Mouse (Mus musculus) embryonic facial prominence, embryonic 14.5 days (tissue): Measurements from ENCODE around the gene Oas1a. TPM values are rescaled to one million over a fixed set of nuclear protein-coding genes. Genes with fewer than 3 reads are reported as not detected.
"Not testable (repeated sequence)": the region's sequence is repeated elsewhere in the genome, so short reads cannot be mapped to it uniquely, and the experiment has no call there.

Source experiments
- ATAC-seq: fragments of 200-750 bp; cut with Nextera tagmentation; 2 replicates; pipeline ENCODE4 v1.8.0; 2017; ENCODE audit warnings: low read depth, moderate number of reproducible peaks, moderate TSS enrichment
- DNase-seq: peaks from one replicate; pipeline ENCODE4 v3.0.0-alpha.2; 2015; ENCODE audit warnings: low spot score
- H3K27ac ChIP-seq: fragments of 300-500 bp; sonication (generic); replicated peaks from 2 replicates; pipeline ENCODE4 v1.5.1; 2014; ENCODE audit warnings: low read depth, mild to moderate bottlenecking, low read length, moderate library complexity
- H3K27me3 ChIP-seq: fragments of 300-500 bp; sonication (generic); replicated peaks from 2 replicates; pipeline ENCODE4 v1.6.1; 2014; ENCODE audit warnings: low read length; ENCODE audit not compliant: control insufficient read depth, insufficient read depth
- H3K36me3 ChIP-seq: fragments of 300-500 bp; sonication (generic); 2 replicates; pipeline ENCODE4 v1.6.1; 2014; ENCODE audit warnings: low read length, mixed read lengths; ENCODE audit not compliant: control insufficient read depth, insufficient read depth
- H3K4me1 ChIP-seq: fragments of 300-500 bp; sonication (generic); 2 replicates; pipeline ENCODE4 v1.6.1; 2014; ENCODE audit warnings: antibody characterized with exemption, low read length; ENCODE audit not compliant: control insufficient read depth, insufficient read depth
- H3K4me2 ChIP-seq: fragments of 300-500 bp; sonication (generic); 2 replicates; pipeline ENCODE4 v1.6.1; 2014; ENCODE audit warnings: low read depth, mild to moderate bottlenecking, low read length, moderate library complexity, mixed read lengths
- H3K4me3 ChIP-seq: fragments of 300-500 bp; sonication (generic); 2 replicates; pipeline ENCODE4 v1.5.1; 2014; ENCODE audit warnings: low read depth, mild to moderate bottlenecking, low read length
- H3K9ac ChIP-seq: fragments of 300-500 bp; sonication (generic); 2 replicates; pipeline ENCODE4 v1.6.1; 2014; ENCODE audit warnings: low read depth, mild to moderate bottlenecking, low read length, moderate library complexity, mixed read lengths
- H3K9me3 ChIP-seq: fragments of 300-500 bp; sonication (generic); 2 replicates; pipeline ENCODE4 v1.6.1; 2016; ENCODE audit warnings: low read length; ENCODE audit not compliant: control insufficient read depth
- WGBS: fragments of 180-500 bp; shearing (Covaris S2); extraction: QIAGEN DNeasy Blood & Tissue Kit; methylation state at CpG from one replicate; pipeline ENCODE4 v1.1.7; 2014; 5-methylcytosine and 5-hydroxymethylcytosine counted together
- polyA plus RNA-seq: library from polyadenylated mRNA; unstranded; fragments of >200 nt; fragmentation: Nextera tagmentation; extraction: Ambion mirVana; gene quantifications from 2 replicates; pipeline ENCODE4 v1.2.1, GENCODE M21; 2014

The Oas1a gene
- polyA plus RNA-seq, 1 experiment from 2014 or later = 1.7 TPM

DNA sequence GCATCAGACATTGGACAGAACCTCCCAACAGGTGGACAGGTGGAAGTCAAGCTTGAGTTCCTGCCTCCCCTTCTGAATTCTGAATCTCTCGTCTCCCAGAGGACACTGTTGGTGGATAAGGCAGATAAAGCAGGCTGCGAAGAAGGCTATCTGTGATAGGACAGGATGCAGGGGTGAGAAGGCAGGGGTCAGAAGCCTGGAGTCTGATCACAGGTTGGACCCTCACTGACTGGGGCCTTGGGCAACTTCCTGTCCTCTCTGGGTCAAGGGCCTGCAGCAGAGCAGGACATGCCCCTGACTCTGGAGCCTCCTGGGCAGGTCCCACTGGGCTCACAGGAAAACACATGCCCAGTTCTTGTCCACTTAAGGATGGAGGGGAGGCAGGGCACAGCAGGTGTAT is 19.0 kb upstream of the Oas1a start:
- H3K9ac ChIP-seq, H3K9me3 ChIP-seq, DNase-seq, ATAC-seq, H3K4me2 ChIP-seq, H3K27ac ChIP-seq, H3K27me3 ChIP-seq, H3K4me1 ChIP-seq, H3K36me3 ChIP-seq, H3K4me3 ChIP-seq: not testable (repeated sequence)
- 82% methylated on average over 2 of the region's 2 CpGs for WGBS

DNA sequence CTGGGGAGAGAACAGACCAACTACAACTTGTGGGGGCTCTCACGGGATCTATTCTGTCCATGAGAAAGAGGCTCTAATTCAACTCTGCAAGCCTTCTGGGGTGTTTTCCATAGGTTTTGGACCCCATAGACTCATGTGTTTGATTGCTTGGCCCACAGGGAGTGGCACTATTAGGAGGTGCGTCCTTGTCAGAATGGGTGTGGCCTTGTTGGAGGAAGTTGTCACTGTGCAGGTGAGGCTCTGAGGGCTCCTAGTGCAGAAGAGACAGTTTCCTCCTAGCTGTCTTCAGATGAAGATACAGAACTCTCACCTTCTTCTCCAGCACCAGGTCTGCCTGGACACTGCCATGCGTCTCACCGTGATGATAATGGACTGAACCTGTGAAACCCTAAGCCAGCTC is 17.2 kb upstream of the Oas1a start:
- not testable (repeated sequence) for H3K4me1 ChIP-seq, H3K36me3 ChIP-seq, H3K4me2 ChIP-seq, H3K4me3 ChIP-seq, H3K27me3 ChIP-seq, H3K27ac ChIP-seq, DNase-seq, H3K9ac ChIP-seq, H3K9me3 ChIP-seq, ATAC-seq
- 86% methylated on average over 4 of the region's 4 CpGs for WGBS

DNA sequence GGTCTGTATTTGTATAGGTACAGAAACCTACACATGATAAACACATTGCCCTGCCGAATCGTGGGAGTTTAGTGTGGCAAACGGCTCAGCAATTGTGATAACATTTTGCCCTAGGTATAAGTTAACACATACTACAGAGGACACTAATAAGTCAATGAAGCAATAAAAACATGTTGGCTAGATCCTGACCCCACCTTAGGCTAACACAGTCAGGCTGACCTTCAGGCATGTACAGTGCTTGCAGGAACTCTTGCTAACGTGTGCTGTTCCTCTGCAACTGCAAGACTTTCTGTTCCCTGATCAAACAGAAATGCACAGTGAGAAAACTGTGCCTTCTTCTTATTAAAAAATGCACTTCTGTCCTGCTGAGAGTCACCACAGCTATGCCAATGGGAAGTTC is 16.6 kb upstream of the Oas1a start:
- no peak overlapping the region for H3K9ac ChIP-seq
- WGBS = 74% methylated on average over 4 of the region's 4 CpGs
- H3K9me3 ChIP-seq = no peaks in the 10 kb centered on the region
- no peaks in the 10 kb centered on the region for H3K4me1 ChIP-seq
- DNase-seq (no peak), ATAC-seq (no peak)
- H3K27me3 ChIP-seq = no peaks in the 10 kb centered on the region
- H3K27ac ChIP-seq = no peak overlapping the region
- no peak overlapping the region for H3K4me3 ChIP-seq
- no peaks in the 10 kb centered on the region for H3K36me3 ChIP-seq
- H3K4me2 ChIP-seq = no peak overlapping the region

DNA sequence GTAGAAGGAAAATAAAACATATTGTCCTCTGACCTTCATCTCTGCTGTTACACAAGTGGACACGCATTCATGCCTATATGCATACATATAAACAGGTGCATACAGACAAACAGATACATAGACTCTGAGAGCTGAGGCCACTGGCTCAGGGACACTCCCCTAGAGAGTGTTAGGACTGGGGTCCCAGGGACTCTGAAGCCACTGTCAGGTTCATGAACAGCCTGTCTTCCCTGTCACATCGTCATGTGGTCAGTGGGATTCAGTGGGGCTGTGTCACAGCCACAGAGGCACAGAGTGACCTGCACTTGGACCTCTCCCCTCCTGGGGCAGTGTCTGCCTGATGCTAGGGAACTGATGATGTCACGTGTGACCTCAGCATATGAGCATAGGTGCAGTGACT is 13.0 kb upstream of the Oas1a start:
- no peak overlapping the region for H3K4me2 ChIP-seq
- no peaks in the 10 kb centered on the region for H3K27me3 ChIP-seq
- no peak for DNase-seq
- no peak overlapping the region for H3K9ac ChIP-seq
- H3K9me3 ChIP-seq = no peaks in the 10 kb centered on the region
- no peak overlapping the region for H3K4me3 ChIP-seq
- 75% methylated on average over 3 of the region's 3 CpGs for WGBS
- no peak for ATAC-seq
- no peak overlapping the region for H3K27ac ChIP-seq
- H3K4me1 ChIP-seq = no peaks in the 10 kb centered on the region
- no peaks in the 10 kb centered on the region for H3K36me3 ChIP-seq

DNA sequence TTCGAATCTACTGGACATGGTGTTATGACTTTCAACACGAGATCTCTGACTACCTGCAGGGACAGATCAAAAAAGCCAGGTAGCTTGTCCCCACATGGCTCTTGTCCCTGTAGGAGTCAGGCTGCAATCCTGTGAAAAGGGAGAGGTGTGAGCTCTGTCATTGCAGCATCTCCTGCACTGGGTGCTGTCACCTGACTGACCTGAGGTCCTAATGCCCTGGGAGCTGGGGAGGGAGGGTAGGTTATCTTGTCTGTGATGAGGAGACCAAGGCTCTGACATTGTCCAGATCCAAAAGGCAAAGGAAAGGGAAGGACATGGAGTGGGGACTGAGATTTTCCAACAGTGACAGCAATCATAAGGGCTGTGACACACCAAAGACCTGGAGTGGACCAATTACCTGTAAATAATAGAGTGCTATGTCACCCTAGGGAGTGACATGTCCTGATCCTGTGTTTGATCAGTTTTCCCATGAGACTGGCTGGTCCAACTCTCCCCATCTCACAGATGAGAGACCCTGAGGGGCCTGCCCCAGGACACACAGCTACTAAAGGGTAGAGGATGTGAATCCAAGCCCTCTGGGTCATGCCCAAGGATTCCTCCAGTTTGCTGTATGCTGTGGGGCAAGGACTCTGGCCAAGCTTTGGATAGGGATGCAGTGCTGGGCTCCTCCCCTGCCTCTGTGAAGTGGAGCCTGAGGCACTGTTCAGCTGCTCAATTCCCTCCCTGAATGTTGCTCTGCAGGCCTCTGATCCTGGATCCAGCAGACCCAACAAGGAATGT is 12.0 kb upstream of the Oas1a start:
- WGBS = 72% methylated on average over 2 of the region's 2 CpGs

DNA sequence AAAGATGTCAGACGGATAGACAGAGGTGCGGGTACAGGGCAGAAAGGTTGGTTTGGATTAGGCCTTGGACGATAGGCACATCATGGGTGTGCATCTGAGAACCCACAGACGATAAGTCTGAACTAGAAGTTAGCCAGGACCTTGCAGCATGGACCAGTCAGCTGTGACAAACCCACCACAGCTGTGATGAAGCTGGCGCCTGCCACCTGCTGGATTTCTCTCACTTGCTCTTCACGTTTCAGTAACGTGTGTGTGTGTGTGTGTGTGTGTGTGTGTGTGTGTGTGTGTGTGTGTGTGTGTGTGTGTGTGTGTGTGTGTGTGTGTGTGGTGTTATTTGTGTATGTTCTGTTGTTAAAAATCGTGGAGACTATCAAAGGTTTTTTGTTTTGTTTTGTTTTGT is 6.9 kb upstream of the Oas1a start, which contains the start of gene Oas1d:
Oas1d (plus strand) TSS at position 333 of the 400 bp plus-strand sequence.
- H3K9ac ChIP-seq, H3K4me3 ChIP-seq, H3K4me2 ChIP-seq, ATAC-seq, DNase-seq, H3K36me3 ChIP-seq, H3K27me3 ChIP-seq, H3K27ac ChIP-seq, H3K4me1 ChIP-seq, H3K9me3 ChIP-seq: not testable (repeated sequence)
- 53% methylated on average over 8 of the region's 8 CpGs for WGBS

More for the DNA sequence above, 12.0 kb upstream of the Oas1a start:
- not testable (repeated sequence) for H3K36me3 ChIP-seq, ATAC-seq, H3K9me3 ChIP-seq, H3K27me3 ChIP-seq, H3K4me2 ChIP-seq, DNase-seq, H3K27ac ChIP-seq, H3K4me3 ChIP-seq, H3K9ac ChIP-seq, H3K4me1 ChIP-seq

DNA sequence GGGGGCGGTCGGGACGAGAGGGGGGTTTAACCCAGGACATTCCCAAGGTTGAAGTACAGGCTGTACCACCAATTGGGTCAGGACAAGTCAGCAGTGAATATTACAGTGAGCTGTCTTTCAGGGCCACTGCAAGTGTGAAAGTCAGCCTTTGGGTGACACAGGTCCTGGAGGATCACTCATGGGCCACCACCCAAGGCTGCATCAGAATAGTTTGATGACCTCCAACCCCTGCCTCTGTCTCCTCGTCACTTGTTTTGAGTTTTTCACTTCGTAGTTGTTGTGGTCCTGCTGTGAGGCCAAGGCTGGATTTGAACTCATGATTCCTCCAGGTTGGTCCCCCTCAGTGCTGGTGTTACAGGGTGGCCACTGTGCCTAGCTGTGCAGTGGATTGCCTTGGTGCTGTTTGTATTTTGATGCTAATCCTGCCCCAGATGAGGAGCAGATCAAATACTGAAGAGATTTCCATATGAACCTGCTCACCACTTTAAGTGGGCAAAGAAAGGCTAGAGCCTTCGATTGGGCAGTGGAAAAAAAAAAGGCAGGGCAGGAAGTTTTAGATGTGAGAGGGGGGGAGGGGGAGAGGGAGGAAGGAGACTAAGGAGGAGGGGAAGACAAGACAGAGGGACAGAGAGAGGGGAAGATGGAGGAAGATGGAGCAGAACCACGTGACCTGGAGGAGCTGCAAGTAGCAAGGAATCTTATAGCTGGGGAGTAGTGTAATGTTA is 1.0 kb upstream of the Oas1a start:
- Histone ChIP-seq H3K36me3 (no peaks in the 10 kb centered on the region), H3K9ac (no peak overlapping the region), H3K9me3 (no peaks in the 10 kb centered on the region), H3K4me3 (no peak overlapping the region), H3K4me1 (no peaks in the 10 kb centered on the region), H3K4me2 (no peak overlapping the region), H3K27ac (no peak overlapping the region), H3K27me3 (no peaks in the 10 kb centered on the region)
- 50% methylated on average over 7 of the region's 7 CpGs for WGBS
- ATAC-seq = no peak
- no peak for DNase-seq

DNA sequence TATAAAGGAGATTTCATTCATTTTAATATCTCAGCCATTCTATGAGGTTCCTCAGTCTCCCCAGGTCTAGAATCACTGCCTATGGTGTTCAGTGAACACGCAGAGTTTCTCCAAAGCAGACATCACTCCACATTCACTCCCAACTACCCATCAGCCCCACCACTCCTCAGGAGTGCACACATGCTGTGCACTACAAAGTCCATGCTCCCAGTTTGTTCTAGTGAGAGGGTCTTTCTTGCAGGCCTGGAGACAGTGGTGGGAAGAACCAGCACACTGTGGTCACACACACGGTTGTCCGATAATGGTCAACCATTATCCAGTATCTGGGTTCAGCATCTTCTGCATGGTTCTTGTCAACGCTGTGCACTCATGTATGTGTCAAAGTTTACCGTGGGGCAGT is 5.3 kb downstream of the Oas1a start:
- H3K27ac ChIP-seq = no peak overlapping the region
- ATAC-seq (no peak), DNase-seq (no peak)
- WGBS = 89% methylated on average over 5 of the region's 5 CpGs
- H3K4me1 ChIP-seq = no peaks in the 10 kb centered on the region
- no peak overlapping the region for H3K4me3 ChIP-seq
- no peaks in the 10 kb centered on the region for H3K27me3 ChIP-seq
- H3K9ac ChIP-seq = no peak overlapping the region
- no peak overlapping the region for H3K4me2 ChIP-seq
- H3K9me3 ChIP-seq = no peaks in the 10 kb centered on the region
- H3K36me3 ChIP-seq = no peaks in the 10 kb centered on the region
